Mouse (Mus musculus) forebrain, embryonic 12.5 days (tissue): ENCODE data around the gene Tmem135. TPM values are rescaled to one million over a fixed set of nuclear protein-coding genes. Genes with fewer than 3 reads are reported as not detected.

Experiments
- ATAC-seq: fragments of 200-750 bp; cut with Nextera tagmentation; 2 replicates; pipeline ENCODE4 v1.8.0; 2017; ENCODE audit warnings: moderate TSS enrichment; ENCODE audit not compliant: low FRiP score
- H3K27ac ChIP-seq: fragments of 300-500 bp; sonication (generic); 2 replicates; pipeline ENCODE4 v1.5.1; 2016; ENCODE audit warnings: mild to moderate bottlenecking
- H3K27me3 ChIP-seq: fragments of 300-500 bp; sonication (generic); 2 replicates; pipeline ENCODE4 v1.6.1; 2016; ENCODE audit warnings: mild to moderate bottlenecking
- H3K36me3 ChIP-seq: fragments of 300-500 bp; sonication (generic); replicated peaks from 2 replicates; pipeline ENCODE4 v1.6.1; 2016; ENCODE audit warnings: mild to moderate bottlenecking
- H3K4me1 ChIP-seq: fragments of 300-500 bp; sonication (generic); 2 replicates; pipeline ENCODE4 v1.6.1; 2016
- H3K4me2 ChIP-seq: fragments of 300-500 bp; sonication (generic); 2 replicates; pipeline ENCODE4 v1.6.1; 2016; ENCODE audit warnings: mild to moderate bottlenecking, moderate library complexity
- H3K4me3 ChIP-seq: fragments of 300-500 bp; sonication (generic); replicated peaks from 2 replicates; pipeline ENCODE4 v1.5.1; 2016; ENCODE audit warnings: mild to moderate bottlenecking
- H3K9ac ChIP-seq: fragments of 300-500 bp; sonication (generic); 2 replicates; pipeline ENCODE4 v1.6.1; 2016; ENCODE audit warnings: mild to moderate bottlenecking
- H3K9me3 ChIP-seq: fragments of 300-500 bp; sonication (generic); 2 replicates; pipeline ENCODE4 v1.6.1; 2016
- WGBS: fragments of 180-500 bp; shearing (Covaris S2); methylation state at CpG from one replicate; pipeline ENCODE4 v1.1.7; 2016; 5-methylcytosine and 5-hydroxymethylcytosine counted together
- polyA plus RNA-seq: library from polyadenylated mRNA; unstranded; fragments of >200 nt; fragmentation: Nextera tagmentation; extraction: Ambion mirVana; gene quantifications from 2 replicates; pipeline ENCODE4 v1.2.1, GENCODE M21; 2016

The Tmem135 gene
- polyA plus RNA-seq, 1 experiment from 2014 or later, result 26.4 TPM

DNA sequence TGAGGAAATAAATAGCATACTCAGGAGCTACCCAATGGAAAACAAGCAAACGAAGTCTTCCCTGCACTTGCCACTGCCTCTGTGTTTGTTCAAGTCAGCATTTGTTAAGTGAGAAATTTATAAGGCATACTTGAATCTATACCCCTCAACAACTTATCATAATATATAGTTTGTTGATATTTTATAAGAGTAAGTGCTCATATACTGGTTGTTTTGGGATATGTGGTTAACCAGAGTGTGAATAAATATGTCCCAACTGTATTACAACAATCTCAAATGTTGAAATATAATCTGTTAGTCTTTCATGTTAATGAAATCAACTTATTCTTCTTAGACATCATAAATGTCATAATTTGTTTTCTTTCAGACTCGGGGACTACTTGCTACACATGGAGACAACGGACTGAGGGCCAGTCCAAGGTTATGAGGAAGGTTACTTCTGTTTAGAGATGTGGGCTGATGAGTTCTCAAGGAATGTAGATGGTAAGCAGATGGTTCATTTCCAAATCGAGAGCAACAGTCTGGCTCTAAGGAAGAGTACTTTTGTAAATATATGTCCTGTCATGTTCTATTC lies 152.1 kb downstream of the Tmem135 start:
- H3K36me3 ChIP-seq, result no peaks in the 10 kb centered on the region
- WGBS, result 95% methylated on average over 4 of the region's 4 CpGs
- H3K9me3 ChIP-seq, result no peaks in the 10 kb centered on the region
- no peaks in the 10 kb centered on the region for H3K27me3 ChIP-seq
- no peak overlapping the region for H3K9ac ChIP-seq
- H3K27ac ChIP-seq, result no peak overlapping the region
- no peaks in the 10 kb centered on the region for H3K4me1 ChIP-seq
- no peak overlapping the region for H3K4me3 ChIP-seq
- H3K4me2 ChIP-seq, result no peak overlapping the region
- no peak for ATAC-seq

GRCm38 (mm10) chr7:89248135-89248850 lies 155.7 kb downstream of the Tmem135 start:
- Histone ChIP-seq H3K4me3 (no peak overlapping the region), H3K27me3 (no peaks in the 10 kb centered on the region), H3K9me3 (no peaks in the 10 kb centered on the region), H3K4me2 (no peak overlapping the region), H3K27ac (no peak overlapping the region), H3K4me1 (no peaks in the 10 kb centered on the region), H3K9ac (no peak overlapping the region), H3K36me3 (no peaks in the 10 kb centered on the region)
- no peak for ATAC-seq
- 78% methylated on average over 7 of the region's 7 CpGs for WGBS

DNA sequence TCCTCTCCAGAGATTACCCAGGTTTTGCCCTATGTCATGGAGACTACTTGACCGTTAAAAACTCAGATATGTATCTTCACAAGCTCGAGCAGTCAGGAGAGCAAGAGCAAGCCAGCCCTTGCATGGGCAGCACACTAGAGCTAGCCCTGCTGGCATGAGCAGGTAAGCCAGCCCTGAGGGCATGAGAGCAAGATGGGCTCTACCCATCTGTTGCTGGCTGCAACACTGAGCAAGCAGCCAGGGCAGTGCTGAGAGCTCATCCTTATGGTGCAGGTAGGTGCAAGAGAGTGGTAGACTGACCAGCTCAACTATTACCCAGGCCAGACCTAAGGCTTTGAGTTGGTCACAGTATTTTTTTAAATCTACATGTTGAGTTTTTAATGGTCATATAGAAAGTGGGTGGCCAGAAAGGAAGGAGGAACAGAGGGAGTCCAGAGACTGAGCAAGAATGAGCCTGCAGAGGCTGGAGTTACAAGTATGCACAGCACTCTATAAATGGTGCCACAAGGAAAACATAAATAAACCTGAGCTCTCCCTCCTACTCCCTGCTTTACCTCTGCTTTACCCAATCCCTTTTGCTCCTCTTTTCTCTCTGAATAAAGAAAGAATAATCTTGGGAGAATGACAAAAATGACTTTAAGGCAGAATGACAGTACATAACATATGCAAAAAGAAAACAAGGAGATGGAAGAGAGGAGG lies 156.9 kb downstream of the Tmem135 start:
- no peak overlapping the region for H3K27ac ChIP-seq
- H3K9ac ChIP-seq, result no peak overlapping the region
- no peak overlapping the region for H3K4me2 ChIP-seq
- no peak for ATAC-seq
- no peaks in the 10 kb centered on the region for H3K36me3 ChIP-seq
- no peaks in the 10 kb centered on the region for H3K4me1 ChIP-seq
- H3K9me3 ChIP-seq, result no peaks in the 10 kb centered on the region
- H3K4me3 ChIP-seq, result no peak overlapping the region
- no peaks in the 10 kb centered on the region for H3K27me3 ChIP-seq
- WGBS, result 95% methylated on average over 2 of the region's 2 CpGs

- Histone ChIP-seq H3K27ac (no peak overlapping the region), H3K4me2 (no peak overlapping the region), H3K9me3 (no peaks in the 10 kb centered on the region), H3K9ac (no peak overlapping the region), H3K36me3 (no peaks in the 10 kb centered on the region), H3K4me1 (no peaks in the 10 kb centered on the region), H3K27me3 (no peaks in the 10 kb centered on the region), H3K4me3 (no peak overlapping the region)
- WGBS, result 93% methylated on average over 4 of the region's 4 CpGs
- no peak for ATAC-seq
Measured at GRCm38 (mm10) chr7:89242565-89242964, 161.5 kb downstream of the Tmem135 start.

DNA sequence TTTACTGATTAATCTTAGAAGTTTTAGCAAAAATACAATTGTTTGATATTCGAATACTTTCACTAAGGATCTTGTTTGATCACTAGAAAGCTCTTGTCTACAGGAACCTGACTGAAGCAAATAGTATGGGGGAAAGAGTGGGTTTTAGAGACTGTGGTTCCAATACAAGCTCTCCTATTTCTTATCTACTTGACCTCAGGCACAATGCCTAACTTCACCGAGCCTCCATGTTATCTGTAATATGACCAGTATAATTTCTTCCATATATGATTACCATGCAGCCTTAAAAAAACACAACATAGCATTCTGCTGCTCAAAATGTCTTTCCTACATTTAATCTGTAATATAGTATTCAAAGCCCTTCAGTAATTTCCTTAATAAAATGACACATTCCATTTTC lies 161.9 kb downstream of the Tmem135 start:
- Histone ChIP-seq H3K27me3 (no peaks in the 10 kb centered on the region), H3K36me3 (no peaks in the 10 kb centered on the region), H3K9ac (no peak overlapping the region), H3K4me3 (no peak overlapping the region), H3K4me2 (no peak overlapping the region), H3K9me3 (no peaks in the 10 kb centered on the region), H3K27ac (no peak overlapping the region), H3K4me1 (no peaks in the 10 kb centered on the region)
- no peak for ATAC-seq
- WGBS, result 89% methylated on average over 2 of the region's 2 CpGs

DNA sequence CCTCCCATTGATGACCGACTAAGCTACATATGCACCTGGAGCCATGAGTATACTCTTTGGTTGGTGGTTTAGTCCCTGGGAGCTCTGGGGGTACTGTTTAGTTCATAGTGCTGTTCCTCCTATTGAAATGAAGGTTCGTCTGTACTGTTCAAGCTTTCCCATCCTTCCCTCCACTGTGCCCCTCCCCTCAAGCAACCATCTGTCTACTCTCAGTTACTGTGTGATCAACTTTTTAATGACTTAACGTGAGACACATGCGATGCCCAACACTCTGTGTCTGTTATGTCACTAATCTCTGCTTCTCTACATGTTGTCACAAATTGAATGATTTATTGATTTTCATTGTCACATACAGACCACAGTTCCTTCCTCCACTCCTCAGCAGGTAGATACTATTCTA lies 164.4 kb downstream of the Tmem135 start:
- WGBS, result 87% methylated on average over 4 of the region's 4 CpGs
- H3K4me2 ChIP-seq, result no peak overlapping the region
- no peak overlapping the region for H3K27ac ChIP-seq
- no peak for ATAC-seq
- H3K4me1 ChIP-seq, result no peaks in the 10 kb centered on the region
- no peaks in the 10 kb centered on the region for H3K9me3 ChIP-seq
- H3K9ac ChIP-seq, result no peak overlapping the region
- no peaks in the 10 kb centered on the region for H3K27me3 ChIP-seq
- no peaks in the 10 kb centered on the region for H3K36me3 ChIP-seq
- no peak overlapping the region for H3K4me3 ChIP-seq

- no peaks in the 10 kb centered on the region for H3K27me3 ChIP-seq
- WGBS, result 86% methylated on average over 2 of the region's 2 CpGs
- H3K9me3 ChIP-seq, result no peaks in the 10 kb centered on the region
- H3K4me1 ChIP-seq, result no peaks in the 10 kb centered on the region
- no peak overlapping the region for H3K27ac ChIP-seq
- H3K4me3 ChIP-seq, result no peak overlapping the region
- ATAC-seq, result no peak
- H3K4me2 ChIP-seq, result no peak overlapping the region
- no peak overlapping the region for H3K9ac ChIP-seq
- no peaks in the 10 kb centered on the region for H3K36me3 ChIP-seq
Measured at GRCm38 (mm10) chr7:89236592-89236991, 167.4 kb downstream of the Tmem135 start.

GRCm38 (mm10) chr7:89235974-89236507 lies 168.0 kb downstream of the Tmem135 start:
- no peak overlapping the region for H3K27ac ChIP-seq
- H3K9ac ChIP-seq, result no peak overlapping the region
- H3K36me3 ChIP-seq, result no peaks in the 10 kb centered on the region
- 80% methylated on average over 4 of the region's 4 CpGs for WGBS
- H3K4me1 ChIP-seq, result no peaks in the 10 kb centered on the region
- H3K4me2 ChIP-seq, result no peak overlapping the region
- H3K9me3 ChIP-seq, result no peaks in the 10 kb centered on the region
- no peaks in the 10 kb centered on the region for H3K27me3 ChIP-seq
- ATAC-seq, result no peak
- no peak overlapping the region for H3K4me3 ChIP-seq

DNA sequence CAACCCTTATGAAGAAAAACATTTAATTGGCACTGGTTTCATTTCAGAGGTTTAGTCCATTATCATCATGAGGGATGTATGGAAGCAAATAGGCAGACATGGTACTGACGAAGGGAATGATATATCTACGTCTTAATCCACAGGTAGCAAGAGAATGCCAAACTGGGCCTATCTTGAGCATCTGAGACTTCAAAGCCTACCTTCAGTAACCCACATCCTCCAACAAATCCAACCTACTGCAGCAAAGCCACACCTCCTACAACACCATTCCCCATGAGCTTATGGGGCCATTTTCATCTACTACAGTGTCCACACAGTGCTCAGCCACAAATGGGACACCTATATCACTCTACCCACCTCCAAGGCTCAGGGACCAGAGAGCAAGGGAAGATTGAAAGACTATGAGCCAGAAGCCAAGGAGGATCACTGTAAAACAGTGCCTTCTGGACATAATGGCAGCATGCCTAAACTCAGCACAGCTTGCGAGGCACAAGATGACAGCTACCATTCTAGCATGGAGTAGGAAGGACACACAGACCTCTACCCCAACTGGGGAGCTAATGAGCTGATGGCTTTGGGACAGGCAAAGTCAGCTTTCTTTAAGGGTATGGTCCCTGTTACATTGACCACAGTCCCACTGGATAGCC lies 171.4 kb downstream of the Tmem135 start:
- no peaks in the 10 kb centered on the region for H3K36me3 ChIP-seq
- 92% methylated on average over 3 of the region's 3 CpGs for WGBS

GRCm38 (mm10) chr7:89231200-89231790 lies 172.7 kb downstream of the Tmem135 start:
- H3K9ac ChIP-seq, result no peak overlapping the region
- peaks cover 8% of the 10 kb centered on the region for H3K4me1 ChIP-seq
- no peak overlapping the region for H3K4me2 ChIP-seq
- H3K4me3 ChIP-seq, result no peak overlapping the region
- WGBS, result 94% methylated on average over 3 of the region's 3 CpGs
- no peaks in the 10 kb centered on the region for H3K9me3 ChIP-seq
- H3K27ac ChIP-seq, result no peak overlapping the region
- ATAC-seq, result no peak
- no peaks in the 10 kb centered on the region for H3K36me3 ChIP-seq
- no peaks in the 10 kb centered on the region for H3K27me3 ChIP-seq

More for the DNA sequence above, 171.4 kb downstream of the Tmem135 start:
- Histone ChIP-seq H3K27ac (no peak overlapping the region), H3K4me3 (no peak overlapping the region), H3K27me3 (no peaks in the 10 kb centered on the region), H3K4me2 (no peak overlapping the region), H3K9me3 (no peaks in the 10 kb centered on the region), H3K4me1 (peaks cover 3% of the 10 kb centered on the region; the same call in 1 of the 2 replicates), H3K9ac (no peak overlapping the region)
- ATAC-seq, result no peak

GRCm38 (mm10) chr7:89222609-89223008 lies 181.4 kb downstream of the Tmem135 start:
- no peak for ATAC-seq
- Histone ChIP-seq H3K27me3 (no peaks in the 10 kb centered on the region), H3K9ac (no peak overlapping the region), H3K4me3 (no peak overlapping the region), H3K36me3 (no peaks in the 10 kb centered on the region), H3K9me3 (no peaks in the 10 kb centered on the region), H3K4me2 (no peak overlapping the region), H3K4me1 (peaks cover 5% of the 10 kb centered on the region), H3K27ac (no peak overlapping the region)
- 88% methylated on average over 1 of the region's 1 CpGs for WGBS

DNA sequence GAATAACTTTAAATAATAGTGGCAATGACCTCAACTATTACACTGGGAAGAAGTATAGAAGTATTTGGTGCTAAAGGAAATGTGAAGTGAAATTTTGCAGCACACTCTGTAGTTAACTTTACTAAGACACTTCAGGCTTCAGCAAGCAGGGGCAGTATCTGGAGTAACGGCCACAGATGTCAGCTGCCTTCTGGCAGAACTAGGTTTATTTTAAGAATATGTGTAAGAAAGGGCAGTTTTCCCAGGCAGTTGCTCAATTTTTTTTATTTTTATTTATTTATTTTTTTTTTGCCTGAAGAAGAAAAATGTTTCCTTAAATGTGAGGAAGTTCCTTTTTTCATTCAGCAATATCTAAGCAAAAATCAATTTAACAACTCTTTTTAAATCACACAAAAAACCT lies 187.4 kb downstream of the Tmem135 start:
- Histone ChIP-seq H3K4me3 (no peak overlapping the region), H3K9ac (no peak overlapping the region), H3K27me3 (no peaks in the 10 kb centered on the region), H3K9me3 (no peaks in the 10 kb centered on the region), H3K27ac (no peak overlapping the region), H3K4me1 (no peaks in the 10 kb centered on the region), H3K36me3 (no peaks in the 10 kb centered on the region), H3K4me2 (no peak overlapping the region)
- WGBS, result 66% methylated on average over 1 of the region's 1 CpGs
- no peak for ATAC-seq
